Mouse (Mus musculus): ENCODE measurements at regions not wholly inside any gene's neighbourhood (a gene's known extent, or its start where the extent isn't known, plus 50 kb on each side); places are given as distances from the start of the nearest gene placed in this dataset.
A peak's percentile ranks its signal among the peaks of the same experiment; 100 is the strongest.

- no peak for DNase-seq (ENCODE audit: low read depth, low spot score)
Measured at GRCm38 (mm10) chr7:72362690-72363089, 56.3 kb upstream of the Mctp2 start.

GRCm38 (mm10) chr7:72391323-72391722 is 84.9 kb upstream of the Mctp2 start:
- no peak for DNase-seq (ENCODE audit: low read depth, low spot score)

GRCm38 (mm10) chr7:72400056-72400455 is 93.6 kb upstream of the Mctp2 start:
- peak; percentile 45 for DNase-seq (ENCODE audit: low read depth, low spot score)

GRCm38 (mm10) chr7:72406131-72406530 is 99.7 kb upstream of the Mctp2 start:
- DNase-seq (ENCODE audit: low read depth, low spot score), result no peak

GRCm38 (mm10) chr7:72408409-72408986 is 102.1 kb upstream of the Mctp2 start:
- no peak for DNase-seq (ENCODE audit: low read depth, low spot score)

- no peak for DNase-seq (ENCODE audit: low read depth, low spot score)
Measured at GRCm38 (mm10) chr7:72438552-72438951, 132.1 kb upstream of the Mctp2 start.

- DNase-seq (ENCODE audit: low read depth, low spot score), result peak; percentile 3
Measured at GRCm38 (mm10) chr7:72442001-72442400, 135.6 kb upstream of the Mctp2 start.

GRCm38 (mm10) chr7:72444016-72444415 is 137.6 kb upstream of the Mctp2 start:
- no peak for DNase-seq (ENCODE audit: low read depth, low spot score)

- DNase-seq (ENCODE audit: low read depth, low spot score), result no peak
Measured at GRCm38 (mm10) chr7:72444792-72445191, 138.4 kb upstream of the Mctp2 start.

- no peak for DNase-seq (ENCODE audit: low read depth, low spot score)
Measured at GRCm38 (mm10) chr7:72446911-72447310, 140.5 kb upstream of the Mctp2 start.

GRCm38 (mm10) chr7:72462978-72463377 is 156.6 kb upstream of the Mctp2 start:
- DNase-seq (ENCODE audit: low read depth, low spot score), result no peak

- no peak for DNase-seq (ENCODE audit: low read depth, low spot score)
Measured at GRCm38 (mm10) chr7:72464658-72465057, 158.2 kb upstream of the Mctp2 start.

GRCm38 (mm10) chr7:72469691-72470090 is 163.3 kb upstream of the Mctp2 start:
- no peak for DNase-seq (ENCODE audit: low read depth, low spot score)

GRCm38 (mm10) chr7:72474751-72475150 is 168.3 kb upstream of the Mctp2 start:
- no peak for DNase-seq (ENCODE audit: low read depth, low spot score)

GRCm38 (mm10) chr7:72478936-72479335 is 172.5 kb upstream of the Mctp2 start:
- no peak for DNase-seq (ENCODE audit: low read depth, low spot score)

- no peak for DNase-seq (ENCODE audit: low read depth, low spot score)
Measured at GRCm38 (mm10) chr7:72481275-72481674, 174.9 kb upstream of the Mctp2 start.

GRCm38 (mm10) chr7:72490161-72490560 is 183.8 kb upstream of the Mctp2 start:
- DNase-seq (ENCODE audit: low read depth, low spot score), result no peak

GRCm38 (mm10) chr7:72493292-72493691 is 186.9 kb upstream of the Mctp2 start:
- no peak for DNase-seq (ENCODE audit: low read depth, low spot score)

- DNase-seq (ENCODE audit: low read depth, low spot score), result no peak
Measured at GRCm38 (mm10) chr7:72496933-72497631, 190.7 kb upstream of the Mctp2 start.

- DNase-seq (ENCODE audit: low read depth, low spot score), result no peak
Measured at GRCm38 (mm10) chr7:72498562-72499230, 192.3 kb upstream of the Mctp2 start.

GRCm38 (mm10) chr7:72499788-72500187 is 193.4 kb upstream of the Mctp2 start:
- DNase-seq (ENCODE audit: low read depth, low spot score), result no peak

- DNase-seq (ENCODE audit: low read depth, low spot score), result no peak
Measured at GRCm38 (mm10) chr7:72500190-72500589, 193.8 kb upstream of the Mctp2 start.

- no peak for DNase-seq (ENCODE audit: low read depth, low spot score)
Measured at GRCm38 (mm10) chr7:72500996-72501395, 194.6 kb upstream of the Mctp2 start.
